Mouse (Mus musculus) liver, postnatal 0 days (tissue): ENCODE results near the gene Ankrd22. TPM values are rescaled to one million over a fixed set of nuclear protein-coding genes. Genes with fewer than 3 reads are reported as not detected.

Source experiments
- ATAC-seq: fragments of 200-750 bp; cut with Nextera tagmentation; 2 replicates; pipeline ENCODE4 v1.8.0; 2017; ENCODE audit warnings: mild to moderate bottlenecking, moderate library complexity
- DNase-seq: peaks from one replicate; pipeline ENCODE4 v3.0.0-alpha.2; 2016
- H3K27ac ChIP-seq: fragments of 300-500 bp; sonication (generic); 2 replicates; pipeline ENCODE4 v1.5.1; 2014; ENCODE audit warnings: antibody characterized with exemption, moderate library complexity, mild to moderate bottlenecking, low read depth
- H3K27me3 ChIP-seq: fragments of 300-500 bp; sonication (generic); 2 replicates; pipeline ENCODE4 v1.6.1; 2014; ENCODE audit warnings: low read length, control low read depth, mixed read lengths; ENCODE audit not compliant: insufficient read depth
- H3K36me3 ChIP-seq: fragments of 300-500 bp; sonication (generic); replicated peaks from 2 replicates; pipeline ENCODE4 v1.6.1; 2014; ENCODE audit warnings: mild to moderate bottlenecking, control low read depth, low read length, moderate library complexity, mixed read lengths; ENCODE audit not compliant: insufficient read depth
- H3K4me1 ChIP-seq: fragments of 300-500 bp; sonication (generic); 2 replicates; pipeline ENCODE4 v1.6.1; 2014; ENCODE audit warnings: antibody characterized with exemption, mild to moderate bottlenecking, control low read depth; ENCODE audit not compliant: insufficient read depth
- H3K4me2 ChIP-seq: fragments of 300-500 bp; sonication (generic); 2 replicates; pipeline ENCODE4 v1.6.1; 2014; ENCODE audit warnings: low read depth, mild to moderate bottlenecking, low read length, moderate library complexity, mixed read lengths
- H3K4me3 ChIP-seq: fragments of 300-500 bp; sonication (generic); 2 replicates; pipeline ENCODE4 v1.5.1; 2014; ENCODE audit warnings: low read depth, low read length
- H3K9ac ChIP-seq: fragments of 300-500 bp; sonication (generic); replicated peaks from 2 replicates; pipeline ENCODE4 v1.6.1; 2014; ENCODE audit warnings: mild to moderate bottlenecking, moderate library complexity
- H3K9me3 ChIP-seq: fragments of 300-500 bp; sonication (generic); 2 replicates; pipeline ENCODE4 v1.6.1; 2016; ENCODE audit warnings: mild to moderate bottlenecking, control low read depth, low read length, mixed read lengths
- CTCF ChIP-seq: sonication (generic); IDR thresholded peaks from 2 replicates; pipeline ENCODE4 v1.5.1; 2016; ENCODE audit warnings: antibody characterized with exemption, low read depth
- EP300 ChIP-seq: IDR thresholded peaks from 2 replicates; pipeline ENCODE4 v1.6.1; 2016; ENCODE audit warnings: antibody characterized with exemption, low read depth, mild to moderate bottlenecking
- polyA plus RNA-seq: library from polyadenylated mRNA; unstranded; fragments of >200 nt; fragmentation: Nextera tagmentation; extraction: Ambion mirVana; gene quantifications from 2 replicates; pipeline ENCODE4 v1.2.1, GENCODE M21; 2015

Gene Ankrd22
- polyA plus RNA-seq, 1 experiment from 2014 or later: 0.80 TPM

DNA sequence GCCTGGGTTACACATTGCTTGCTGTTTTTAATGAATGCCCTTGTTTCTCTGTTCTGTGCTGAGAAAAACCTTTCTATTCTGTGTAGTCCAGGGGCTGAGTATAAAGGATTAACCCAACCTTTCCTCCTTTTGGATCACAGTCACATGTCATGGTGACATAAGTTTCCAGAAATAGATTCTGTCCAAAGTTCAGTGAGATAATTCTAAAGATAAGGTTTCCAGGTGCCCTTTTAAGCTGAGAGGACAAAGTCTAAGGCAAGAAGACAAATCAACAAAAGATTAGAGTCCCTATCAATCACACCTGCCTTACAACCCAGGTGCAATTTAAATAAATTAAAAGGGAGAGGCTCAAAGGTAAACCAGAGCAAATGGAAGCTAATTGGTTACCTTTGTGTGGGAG is 91.6 kb downstream of the Ankrd22 start:
- no peaks in the 10 kb centered on the region for H3K36me3 ChIP-seq
- no peaks in the 10 kb centered on the region for H3K4me1 ChIP-seq
- H3K4me2 ChIP-seq: no peak overlapping the region
- H3K9ac ChIP-seq: no peak overlapping the region
- no peak overlapping the region for H3K27ac ChIP-seq
- TF ChIP-seq CTCF (no peak), EP300 (no peak)
- no peaks in the 10 kb centered on the region for H3K9me3 ChIP-seq
- ATAC-seq: peak; percentile 40
- DNase-seq: no peak
- no peak overlapping the region for H3K4me3 ChIP-seq
- no peaks in the 10 kb centered on the region for H3K27me3 ChIP-seq

Other genes starting within 250 kb of the Ankrd22 start
- not detected in 2 replicates for gene Lipf, start 204.9 kb downstream of the Ankrd22 start, polyA plus RNA-seq
- gene Lipk, start 157.8 kb downstream of the Ankrd22 start, polyA plus RNA-seq: not detected in 2 replicates
- not detected in 2 replicates for gene Lipn, start 98.7 kb downstream of the Ankrd22 start, polyA plus RNA-seq
- not detected in 2 replicates for gene Lipm, start 65.1 kb downstream of the Ankrd22 start, polyA plus RNA-seq
- 9.2 and 10.3 TPM in 2 replicates for gene Stambpl1, start 26.2 kb upstream of the Ankrd22 start, polyA plus RNA-seq
- gene Acta2, start 89.5 kb upstream of the Ankrd22 start, polyA plus RNA-seq: 7.3 and 7.7 TPM in 2 replicates
- gene Fas, start 124.6 kb upstream of the Ankrd22 start, polyA plus RNA-seq: 37.1 and 41.9 TPM in 2 replicates